Mouse (Mus musculus): ENCODE results near the gene H2-Ob. TPM values are rescaled to one million over a fixed set of nuclear protein-coding genes. Genes with fewer than 3 reads are reported as not detected.
A peak's percentile ranks its signal among the peaks of the same experiment; 100 is the strongest.

The H2-Ob gene
- total RNA-seq, 2 experiments from 2014 or later = 0.83 to 0.84 TPM

DNA sequence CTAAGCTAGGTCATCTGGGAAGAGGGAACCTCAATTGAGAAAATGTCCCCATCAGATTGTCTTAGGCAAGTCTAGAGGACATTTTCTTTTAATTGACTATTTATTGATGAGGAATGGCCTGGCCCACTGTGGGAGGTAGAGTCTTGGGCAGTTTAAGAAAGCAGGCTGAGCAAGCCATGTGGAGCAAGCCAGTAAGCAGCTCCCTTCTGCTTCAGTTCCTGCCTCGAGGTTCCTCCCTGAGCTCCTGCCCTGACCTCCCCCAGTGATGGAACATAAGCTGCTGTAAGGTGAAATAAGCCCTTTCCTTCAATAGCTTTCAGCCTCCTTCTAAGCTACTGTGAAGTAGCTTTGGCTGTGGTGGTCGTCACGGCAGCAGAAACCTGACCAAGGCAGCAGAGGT is 962 bp upstream of the H2-Ob start:
- DNase-seq = no peak
- intact Hi-C loops (cut with DNase I) = loop anchor here (5.0 kb wide), 3 partner anchors 50 to 160 kb away; partner anchors contain the start of genes Psmb9 and Tap1

DNA sequence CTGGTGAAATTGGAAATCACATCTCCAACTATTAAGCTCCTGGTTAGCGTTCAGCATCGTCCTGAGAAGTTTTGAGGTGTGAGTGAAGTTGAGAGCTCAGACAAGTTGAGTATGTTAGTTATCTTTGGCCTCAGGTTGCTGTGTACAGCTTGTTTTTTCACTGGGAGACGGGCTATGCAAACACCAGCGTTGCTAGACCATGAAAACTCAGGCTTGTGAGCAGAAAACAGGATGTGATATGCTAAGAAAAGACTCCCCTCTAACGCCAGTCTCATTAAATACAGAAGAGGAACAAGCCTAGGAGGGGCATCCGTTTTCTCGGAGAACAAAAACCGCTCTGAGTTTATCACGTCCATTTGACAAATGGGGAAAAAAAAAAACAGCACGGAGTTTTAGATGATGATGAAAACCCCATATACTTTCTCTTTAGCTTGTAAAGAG is 918 bp downstream of the H2-Ob start:
- intact Hi-C loops (cut with DNase I) = loop anchor here (2.0 to 5.0 kb wide), 4 partner anchors 33 to 162 kb away; partner anchors contain the start of genes Psmb9 and Tap1
- no peak for DNase-seq

DNA sequence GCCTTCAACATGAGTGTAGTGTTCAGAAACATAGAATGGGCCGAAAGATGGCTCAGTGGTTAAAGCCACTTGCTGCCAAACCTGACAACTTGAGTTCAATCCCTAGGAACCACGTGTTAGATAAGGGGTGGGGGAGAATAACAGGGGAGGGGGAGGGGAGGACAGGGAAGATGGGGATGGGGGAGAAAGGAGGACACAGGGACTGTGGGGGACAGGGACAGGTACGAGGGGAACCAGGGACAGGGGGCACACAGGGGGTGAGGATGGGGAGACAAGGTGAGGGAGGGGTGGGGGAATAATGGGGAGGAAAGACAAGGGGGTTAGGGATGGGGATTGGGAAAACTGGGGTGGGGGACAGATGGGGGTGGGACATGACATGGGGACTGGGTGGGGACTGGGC is 1.7 kb downstream of the H2-Ob start:
- no peak for DNase-seq
- intact Hi-C loops (cut with DNase I) = loop anchor here (2.0 kb wide), 1 partner anchor 34 kb away; no protein-coding TSS in a partner anchor

DNA sequence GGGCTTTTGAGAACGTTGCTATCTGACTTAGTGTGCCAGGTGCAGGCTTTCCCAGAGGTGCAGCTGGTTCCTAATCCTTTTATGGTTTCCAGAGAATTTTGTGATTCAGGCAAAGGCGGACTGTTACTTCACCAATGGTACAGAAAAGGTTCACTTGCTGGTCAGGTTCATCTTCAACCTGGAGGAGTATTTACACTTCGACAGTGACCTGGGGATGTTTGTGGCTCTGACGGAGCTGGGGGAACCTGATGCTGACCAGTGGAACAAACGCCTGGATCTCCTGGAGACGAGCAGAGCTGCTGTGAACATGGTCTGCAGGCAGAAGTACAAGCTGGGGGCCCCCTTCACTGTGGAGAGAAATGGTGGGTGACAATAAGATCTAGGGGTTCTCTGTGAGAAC is 2.2 kb downstream of the H2-Ob start:
- DNase-seq = no peak
- intact Hi-C loops (cut with DNase I) = loop anchor here (2.0 kb wide), 1 partner anchor 34 kb away; no protein-coding TSS in a partner anchor

DNA sequence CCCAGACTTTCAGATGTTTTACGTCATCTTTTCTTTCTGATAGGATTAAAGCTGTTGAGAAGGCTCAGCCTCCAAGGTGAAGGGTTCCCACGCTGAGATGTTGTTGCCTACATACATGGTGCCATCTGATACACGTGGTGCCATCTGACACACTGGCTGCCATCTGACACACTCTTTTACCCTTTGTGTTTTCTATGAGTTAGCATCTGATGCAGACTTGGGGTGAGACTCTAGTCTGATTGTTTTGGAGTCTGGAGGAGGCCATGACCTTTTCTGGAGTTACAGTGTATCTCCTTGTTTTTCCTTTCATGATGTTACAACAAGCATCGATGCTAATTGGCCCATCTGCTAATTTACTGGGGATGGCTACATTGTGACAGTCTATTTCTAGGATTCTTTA is 6.0 kb downstream of the H2-Ob start:
- intact Hi-C loops (cut with DNase I) = no loop called here
- no peak for DNase-seq

GRCm38 (mm10) chr17:34247047-34247446 is 8.3 kb downstream of the H2-Ob start:
- intact Hi-C loops (cut with DNase I) = no loop called here
- no peak for DNase-seq

GRCm38 (mm10) chr17:34248764-34249163 is 10.1 kb downstream of the H2-Ob start:
- intact Hi-C loops (cut with DNase I) = no loop called here
- DNase-seq = no peak

GRCm38 (mm10) chr17:34249361-34249760 is 10.7 kb downstream of the H2-Ob start:
- intact Hi-C loops (cut with DNase I) = no loop called here
- DNase-seq = no peak

GRCm38 (mm10) chr17:34249878-34250277 is 11.2 kb downstream of the H2-Ob start:
- no peak for DNase-seq
- intact Hi-C loops (cut with DNase I) = loop anchor here (1.0 kb wide), 2 partner anchors 63 to 99 kb away; no protein-coding TSS in a partner anchor

- no peak for DNase-seq
- intact Hi-C loops (cut with DNase I) = no loop called here
These were observed 13.0 kb downstream of the H2-Ob start for GRCm38 (mm10) chr17:34251666-34252065.

DNA sequence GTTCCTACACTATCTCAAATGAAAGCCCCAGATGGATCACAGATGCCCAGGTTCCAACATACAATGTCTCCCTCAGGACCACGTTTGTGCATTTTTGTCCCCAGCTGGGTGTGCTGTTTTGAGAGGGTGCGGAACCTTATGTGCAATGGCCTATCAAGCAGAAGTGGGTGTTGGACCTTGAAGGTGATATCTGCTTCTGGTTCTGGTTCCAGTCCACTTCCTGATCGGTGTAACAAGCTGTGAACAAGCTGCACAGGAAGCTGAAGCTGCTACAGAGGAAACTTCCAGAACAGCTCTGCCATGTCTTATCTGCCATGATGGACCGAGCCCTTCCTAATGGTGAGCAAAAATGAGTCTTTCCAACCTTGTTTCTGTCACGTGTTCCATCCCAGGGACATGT is 17.8 kb downstream of the H2-Ob start:
- intact Hi-C loops (cut with DNase I) = no loop called here
- no peak for DNase-seq

DNA sequence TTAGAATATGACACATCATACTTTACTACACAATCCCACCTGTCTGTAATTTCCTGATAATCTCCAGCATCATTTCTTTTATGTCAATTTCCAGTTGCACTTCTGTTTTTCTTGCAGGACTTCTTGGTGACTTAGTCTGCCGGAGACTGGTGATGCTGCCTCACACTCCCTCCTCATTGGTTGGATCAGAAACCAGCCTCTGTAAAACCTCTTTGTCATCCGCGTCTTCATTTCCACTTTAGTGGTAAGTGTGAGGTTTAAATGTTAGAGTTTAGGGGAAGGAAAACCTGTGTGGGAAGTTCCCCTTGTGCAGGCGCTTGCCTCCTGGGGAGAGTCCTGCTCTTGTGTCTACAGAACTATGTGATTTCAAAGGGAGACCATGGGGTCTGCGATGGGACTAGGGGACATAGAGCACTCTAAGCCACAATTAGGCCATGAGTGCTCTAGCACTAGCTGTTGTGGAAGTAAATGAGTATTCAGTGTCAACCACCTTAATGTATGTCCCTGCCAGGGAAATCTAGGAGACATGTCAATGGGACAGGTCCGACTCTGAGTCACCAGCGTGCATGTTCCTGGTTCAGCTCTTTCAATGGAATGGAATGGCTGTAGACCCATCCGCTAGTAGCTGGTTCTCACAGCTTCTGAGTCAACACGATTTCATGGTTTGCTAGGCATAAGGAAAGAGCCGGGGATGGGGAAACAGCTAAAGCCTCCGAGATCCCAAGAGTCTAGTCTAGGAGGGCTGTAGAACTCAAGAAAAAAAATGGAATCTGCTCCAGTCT is 19.1 kb downstream of the H2-Ob start, which contains the start of gene H2-Ab1:
TSS of gene H2-Ab1 (plus strand) at position 96 of the 782 bp plus-strand sequence.
- intact Hi-C loops (cut with DNase I) = no loop called here
- DNase-seq = peak; percentile 75 to 88

DNA sequence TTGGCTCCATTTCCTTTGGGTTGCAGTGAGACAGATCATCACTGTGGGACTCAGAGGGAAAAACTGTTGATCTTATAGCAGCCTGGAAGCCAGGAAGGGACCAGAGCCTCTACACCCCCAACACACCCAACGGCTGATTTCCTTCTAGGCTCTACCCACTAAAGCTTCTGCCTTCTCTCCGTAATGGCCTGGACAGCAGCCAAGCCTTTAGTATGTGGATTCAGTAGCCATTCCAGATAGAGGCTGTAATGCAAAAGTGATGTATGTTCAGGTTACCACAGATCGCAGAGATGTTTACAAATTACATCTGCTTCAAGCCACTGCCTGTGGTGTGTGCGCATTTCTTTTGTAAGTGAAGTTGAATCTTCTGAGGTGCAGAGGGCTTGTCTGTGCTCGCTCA is 21.8 kb downstream of the H2-Ob start:
- intact Hi-C loops (cut with DNase I) = no loop called here
- DNase-seq = no peak

GRCm38 (mm10) chr17:34261502-34261901 is 22.8 kb downstream of the H2-Ob start:
- DNase-seq = peak; percentile 51 to 56
- intact Hi-C loops (cut with DNase I) = no loop called here

GRCm38 (mm10) chr17:34263068-34263467 is 24.4 kb downstream of the H2-Ob start:
- peak; percentile 77 to 80 for DNase-seq
- intact Hi-C loops (cut with DNase I) = no loop called here

- no peak for DNase-seq
- intact Hi-C loops (cut with DNase I) = no loop called here
These were observed 25.2 kb downstream of the H2-Ob start for GRCm38 (mm10) chr17:34263811-34264371.

DNA sequence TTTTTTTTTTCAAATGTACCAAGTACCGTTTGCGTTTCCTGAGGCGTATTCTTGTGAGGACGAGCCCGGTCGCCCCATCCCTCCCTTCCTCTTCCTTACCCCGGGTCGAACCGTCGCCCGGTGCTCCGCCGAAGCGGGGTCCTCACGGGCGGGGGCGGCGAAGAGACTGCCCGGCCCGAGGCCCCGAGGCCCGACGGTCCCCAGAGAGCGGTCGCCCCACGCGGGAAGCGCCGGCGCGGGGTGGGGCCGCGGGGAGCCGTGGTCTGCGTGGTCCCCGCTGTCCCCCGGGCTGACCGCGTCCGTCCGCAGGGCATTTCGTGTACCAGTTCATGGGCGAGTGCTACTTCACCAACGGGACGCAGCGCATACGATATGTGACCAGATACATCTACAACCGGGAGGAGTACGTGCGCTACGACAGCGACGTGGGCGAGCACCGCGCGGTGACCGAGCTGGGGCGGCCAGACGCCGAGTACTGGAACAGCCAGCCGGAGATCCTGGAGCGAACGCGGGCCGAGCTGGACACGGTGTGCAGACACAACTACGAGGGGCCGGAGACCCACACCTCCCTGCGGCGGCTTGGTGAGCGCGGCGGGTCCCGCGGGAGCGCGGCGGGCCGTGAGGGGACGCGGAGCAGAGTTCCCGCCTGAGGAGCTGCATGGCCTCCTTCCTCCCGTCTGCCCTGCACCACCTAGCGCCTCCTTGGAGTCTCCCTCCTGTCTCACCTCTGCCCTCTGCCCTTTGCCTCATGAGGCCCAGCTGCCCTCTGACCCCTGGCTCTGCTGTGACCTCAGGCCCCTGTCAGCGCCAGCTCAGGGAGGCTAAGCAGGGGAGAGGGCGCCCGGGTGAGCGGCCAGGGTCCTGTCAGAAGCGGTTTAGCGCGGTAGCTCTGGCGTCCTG is 26.0 kb downstream of the H2-Ob start:
- intact Hi-C loops (cut with DNase I) = no loop called here
- DNase-seq = no peak

- no peak for DNase-seq
- intact Hi-C loops (cut with DNase I) = no loop called here
These were observed 29.6 kb downstream of the H2-Ob start for GRCm38 (mm10) chr17:34268262-34268661.

- intact Hi-C loops (cut with DNase I) = no loop called here
- DNase-seq = no peak
These were observed 30.0 kb downstream of the H2-Ob start for GRCm38 (mm10) chr17:34268748-34269147.

DNA sequence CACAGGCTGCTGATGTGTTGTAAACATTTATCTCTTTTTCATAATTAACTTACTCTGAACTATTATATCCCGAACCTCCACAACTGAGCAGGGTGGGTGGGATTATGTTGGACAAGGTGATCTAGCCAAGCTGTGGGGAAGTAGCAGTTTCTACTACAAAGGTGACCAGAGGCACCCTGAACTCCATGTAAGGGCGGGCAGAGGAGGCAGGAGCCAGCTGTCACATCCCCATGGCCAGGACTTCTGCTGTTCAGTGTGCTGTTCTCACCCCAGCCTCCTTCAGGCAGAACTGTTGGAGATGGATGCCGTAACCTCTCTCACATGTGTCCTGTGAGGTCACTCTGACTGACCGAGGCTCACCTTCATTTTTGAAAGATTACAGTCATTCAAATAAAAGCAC is 31.1 kb downstream of the H2-Ob start:
- intact Hi-C loops (cut with DNase I) = no loop called here

GRCm38 (mm10) chr17:34270230-34270629 is 31.5 kb downstream of the H2-Ob start:
- no peak for DNase-seq
- intact Hi-C loops (cut with DNase I) = no loop called here

More for the DNA sequence above, 31.1 kb downstream of the H2-Ob start:
- no peak for DNase-seq

Measured in heart, postnatal 36 days (tissue).